Mouse (Mus musculus) lung, postnatal 0 days (tissue): ENCODE measurements at regions not wholly inside any gene's neighbourhood (a gene's known extent, or its start where the extent isn't known, plus 50 kb on each side); places are given as distances from the start of the nearest gene placed in this dataset.

ENCODE experiments used
- CTCF ChIP-seq: IDR thresholded peaks from 2 replicates; pipeline ENCODE4 v1.5.1; 2016; ENCODE audit warnings: antibody characterized with exemption, mild to moderate bottlenecking
- EP300 ChIP-seq: IDR thresholded peaks from 2 replicates; pipeline ENCODE4 v1.6.1; 2016; ENCODE audit warnings: antibody characterized with exemption, mild to moderate bottlenecking, control low read depth

- no peak for TF ChIP-seq CTCF
- no peak for TF ChIP-seq EP300
These were observed 233.1 kb upstream of the Gm26657 start for GRCm38 (mm10) chr4:56506786-56507185.
